Mouse (Mus musculus) CH12.LX (cell line): ENCODE data around the gene Cdc14b.

Source experiments
- CHD2 ChIP-seq: IDR thresholded peaks from 2 replicates; pipeline ENCODE4 v1.6.1; 2011; ENCODE audit warnings: low read length, improper control_type of control experiment
- CTCF ChIP-seq, 2 experiments: IDR thresholded peaks in 1 of 2; conservative IDR thresholded peaks in 1 of 2; 2 replicates each; pipeline ENCODE4 v1.5.1; 2011 to 2012; ENCODE audit warnings: low read depth in 2 of 2, low read length in 2 of 2, improper control_type of control experiment in 1 of 2, inconsistent platforms in 1 of 2, mild to moderate bottlenecking in 1 of 2, moderate library complexity in 1 of 2
- RCOR1 ChIP-seq: conservative IDR thresholded peaks from 2 replicates; pipeline ENCODE4 v1.6.1; 2012; ENCODE audit warnings: low read depth, mild to moderate bottlenecking, inconsistent platforms, low read length, improper control_type of control experiment
- UBTF ChIP-seq: IDR thresholded peaks from 2 replicates; pipeline ENCODE4 v1.6.1; 2012; ENCODE audit warnings: low read depth, mild to moderate bottlenecking, inconsistent platforms, low read length, improper control_type of control experiment, moderate library complexity
- ZNF384 ChIP-seq: IDR thresholded peaks from 2 replicates; pipeline ENCODE4 v1.6.1; 2012; ENCODE audit warnings: low read depth, low read length, improper control_type of control experiment, inconsistent platforms

- no peak for TF ChIP-seq RCOR1
- no peak for TF ChIP-seq UBTF
- no peak for TF ChIP-seq CTCF (conservative IDR thresholded peaks at IDR 0.05 in 1 of 2, IDR thresholded peaks at IDR 0.05 in 1 of 2; ENCODE audit: low read depth in 2 of 2, low read length in 2 of 2)
- TF ChIP-seq ZNF384: no peak
- no peak for TF ChIP-seq CHD2
These were observed 47.6 kb upstream of the Cdc14b start for GRCm38 (mm10) chr13:64322561-64323281.
